Mouse (Mus musculus): Measurements from ENCODE around the gene Grk2. TPM values are rescaled to one million over a fixed set of nuclear protein-coding genes. Genes with fewer than 3 reads are reported as not detected.
"Not testable (repeated sequence)": the region's sequence is repeated elsewhere in the genome, so short reads cannot be mapped to it uniquely, and the experiment has no call there.

Gene Grk2
- total RNA-seq, 2 experiments from 2014 or later = 179 to 181 TPM

- ATAC-seq (replicated peaks; ENCODE audit: poor library complexity, severe bottlenecking) = no peak
Measured at GRCm38 (mm10) chr19:4279487-4279886, 26.5 kb downstream of the Grk2 start.

GRCm38 (mm10) chr19:4270972-4271371 is 35.0 kb downstream of the Grk2 start:
- ATAC-seq (replicated peaks; ENCODE audit: poor library complexity, severe bottlenecking) = no peak

- no peak for ATAC-seq (replicated peaks; ENCODE audit: poor library complexity, severe bottlenecking)
Measured at GRCm38 (mm10) chr19:4270187-4270586, 35.8 kb downstream of the Grk2 start.

GRCm38 (mm10) chr19:4268566-4269361 is 37.3 kb downstream of the Grk2 start, which contains the start of gene Ssh3:
Gene Ssh3, minus strand, starts transcription at chr19:4269180.
- ATAC-seq (replicated peaks; ENCODE audit: poor library complexity, severe bottlenecking) = peak; percentile 79

GRCm38 (mm10) chr19:4265956-4266355 is 40.1 kb downstream of the Grk2 start:
- no peak for ATAC-seq (replicated peaks; ENCODE audit: poor library complexity, severe bottlenecking)

GRCm38 (mm10) chr19:4264171-4264780 is 41.7 kb downstream of the Grk2 start:
- ATAC-seq (replicated peaks; ENCODE audit: poor library complexity, severe bottlenecking) = no peak

- peak; percentile 34 for ATAC-seq (replicated peaks; ENCODE audit: poor library complexity, severe bottlenecking)
Measured at GRCm38 (mm10) chr19:4263702-4264101, 42.3 kb downstream of the Grk2 start.

GRCm38 (mm10) chr19:4262756-4263155 is 43.3 kb downstream of the Grk2 start:
- ATAC-seq (replicated peaks; ENCODE audit: poor library complexity, severe bottlenecking) = no peak

- no peak; the same call in 1 of the 2 replicates for ATAC-seq (replicated peaks; ENCODE audit: poor library complexity, severe bottlenecking)
Measured at GRCm38 (mm10) chr19:4261038-4261698, 44.9 kb downstream of the Grk2 start.

- ATAC-seq (replicated peaks; ENCODE audit: poor library complexity, severe bottlenecking) = no peak
Measured at GRCm38 (mm10) chr19:4257897-4258252, 48.1 kb downstream of the Grk2 start.

GRCm38 (mm10) chr19:4257216-4257896 is 48.7 kb downstream of the Grk2 start:
- peak; percentile 89 for ATAC-seq (replicated peaks; ENCODE audit: poor library complexity, severe bottlenecking)

- ATAC-seq (replicated peaks; ENCODE audit: poor library complexity, severe bottlenecking) = no peak
Measured at GRCm38 (mm10) chr19:4255583-4256162, 50.3 kb downstream of the Grk2 start.

- ATAC-seq (replicated peaks; ENCODE audit: poor library complexity, severe bottlenecking) = no peak
Measured at GRCm38 (mm10) chr19:4254230-4254629, 51.8 kb downstream of the Grk2 start.

- not testable (repeated sequence) for ATAC-seq (replicated peaks; ENCODE audit: poor library complexity, severe bottlenecking)
Measured at GRCm38 (mm10) chr19:4248683-4249082, 57.3 kb downstream of the Grk2 start.

- ATAC-seq (replicated peaks; ENCODE audit: poor library complexity, severe bottlenecking) = peak; percentile 30; the same call in 1 of the 2 replicates
Measured at GRCm38 (mm10) chr19:4247010-4247409, 59.0 kb downstream of the Grk2 start.

- ATAC-seq (replicated peaks; ENCODE audit: poor library complexity, severe bottlenecking) = no peak
Measured at GRCm38 (mm10) chr19:4244775-4245174, 61.2 kb downstream of the Grk2 start.

GRCm38 (mm10) chr19:4242416-4242815 is 63.6 kb downstream of the Grk2 start:
- no peak for ATAC-seq (replicated peaks; ENCODE audit: poor library complexity, severe bottlenecking)

GRCm38 (mm10) chr19:4240247-4240668 is 65.8 kb downstream of the Grk2 start:
- no peak for ATAC-seq (replicated peaks; ENCODE audit: poor library complexity, severe bottlenecking)
